Mouse (Mus musculus) heart, embryonic 11.5 days (tissue): Measurements from ENCODE around the gene Syce2. TPM values are rescaled to one million over a fixed set of nuclear protein-coding genes. Genes with fewer than 3 reads are reported as not detected.

Experiments
- ATAC-seq: fragments of 200-750 bp; cut with Nextera tagmentation; replicated peaks from 2 replicates; pipeline ENCODE4 v1.8.0; 2017; ENCODE audit warnings: moderate library complexity; ENCODE audit not compliant: insufficient number of reproducible peaks, low FRiP score, low TSS enrichment
- H3K27ac ChIP-seq: fragments of 300-500 bp; sonication (generic); 2 replicates; pipeline ENCODE4 v1.5.1; 2014; ENCODE audit warnings: mild to moderate bottlenecking, low read depth, low read length
- H3K27me3 ChIP-seq: fragments of 300-500 bp; sonication (generic); 2 replicates; pipeline ENCODE4 v1.6.1; 2014; ENCODE audit warnings: mild to moderate bottlenecking, low read length, mixed read lengths; ENCODE audit not compliant: control insufficient read depth, insufficient read depth
- H3K36me3 ChIP-seq: fragments of 300-500 bp; sonication (generic); 2 replicates; pipeline ENCODE4 v1.6.1; 2014; ENCODE audit warnings: mild to moderate bottlenecking, low read length, moderate library complexity, mixed read lengths; ENCODE audit not compliant: control insufficient read depth, insufficient read depth
- H3K4me1 ChIP-seq: fragments of 300-500 bp; sonication (generic); 2 replicates; pipeline ENCODE4 v1.6.1; 2014; ENCODE audit warnings: low read length; ENCODE audit not compliant: control insufficient read depth, insufficient read depth
- H3K4me2 ChIP-seq: fragments of 300-500 bp; sonication (generic); 2 replicates; pipeline ENCODE4 v1.6.1; 2014; ENCODE audit warnings: mild to moderate bottlenecking, moderate library complexity
- H3K4me3 ChIP-seq: fragments of 300-500 bp; sonication (generic); 2 replicates; pipeline ENCODE4 v1.5.1; 2014; ENCODE audit warnings: low read depth, low read length
- H3K9ac ChIP-seq: fragments of 300-500 bp; sonication (generic); 2 replicates; pipeline ENCODE4 v1.6.1; 2014; ENCODE audit warnings: mild to moderate bottlenecking, low read depth, low read length, moderate library complexity
- H3K9me3 ChIP-seq: fragments of 300-500 bp; sonication (generic); replicated peaks from 2 replicates; pipeline ENCODE4 v1.6.1; 2016; ENCODE audit warnings: low read length; ENCODE audit not compliant: control insufficient read depth
- WGBS: fragments of 180-500 bp; shearing (Covaris S2); extraction: QIAGEN DNeasy Blood & Tissue Kit; methylation state at CpG from one replicate; pipeline ENCODE4 v1.1.7; 2014; ENCODE audit not compliant: insufficient replicate concordance; 5-methylcytosine and 5-hydroxymethylcytosine counted together
- polyA plus RNA-seq: library from polyadenylated mRNA; unstranded; fragments of >200 nt; fragmentation: Nextera tagmentation; extraction: Ambion mirVana; gene quantifications from 2 replicates; pipeline ENCODE4 v1.2.1, GENCODE M21; 2014

The Syce2 gene
- polyA plus RNA-seq, 1 experiment from 2014 or later = 49.6 TPM

- Histone ChIP-seq H3K4me2 (peak overlapping the region; percentile 61), H3K36me3 (peaks cover 32% of the 10 kb centered on the region), H3K4me3 (peak overlapping the region; percentile 92), H3K27me3 (no peaks in the 10 kb centered on the region), H3K4me1 (peaks cover 12% of the 10 kb centered on the region), H3K9me3 (no peaks in the 10 kb centered on the region), H3K27ac (peak overlapping the region; percentile 96), H3K9ac (peak overlapping the region; percentile 99)
- no peak for ATAC-seq
- 58% methylated on average over 10 of the region's 10 CpGs for WGBS
Observed at GRCm38 (mm10) chr8:84832759-84833742, 38.9 kb upstream of the Syce2 start.

DNA sequence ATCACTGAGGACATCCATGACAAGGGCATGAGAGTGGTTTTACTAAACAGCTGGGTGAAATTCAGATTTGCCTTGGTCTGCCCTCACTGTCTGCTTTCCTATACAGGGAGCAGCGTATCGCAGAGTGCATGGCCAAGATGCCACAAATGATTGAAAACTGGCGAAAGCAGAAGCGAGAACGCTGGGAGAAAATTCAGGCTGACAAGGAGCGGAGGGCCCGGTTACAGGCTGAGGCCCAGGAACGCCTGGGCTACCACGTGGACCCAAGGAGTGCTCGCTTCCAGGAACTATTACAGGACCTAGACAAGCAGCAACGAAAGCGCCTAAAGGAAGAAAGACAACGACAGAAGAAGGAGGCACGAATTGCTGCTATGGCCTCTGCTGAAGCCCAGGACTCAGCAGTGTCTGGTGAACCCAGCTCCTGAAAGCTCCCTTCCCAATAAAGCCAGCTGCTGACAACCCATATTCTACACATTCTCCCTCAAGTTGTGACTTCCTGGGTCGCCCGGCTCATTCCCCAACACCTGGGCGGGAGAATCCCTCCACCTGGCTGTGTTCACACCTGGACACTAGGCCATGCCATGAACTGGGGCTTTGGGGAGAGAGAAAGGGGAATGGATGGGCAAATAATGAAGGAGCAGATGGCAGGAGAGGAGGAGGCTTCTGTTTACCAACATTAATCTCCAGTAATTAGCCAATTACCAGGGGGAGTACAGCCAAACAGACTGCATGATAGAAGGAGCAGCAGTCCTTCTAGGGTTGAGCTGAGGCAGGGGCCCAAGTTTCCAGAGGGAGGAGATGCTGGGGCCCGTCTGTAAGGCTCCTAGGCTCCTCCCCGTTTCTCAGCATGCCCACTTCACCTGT lies 37.7 kb upstream of the Syce2 start:
- no peak overlapping the region for H3K4me2 ChIP-seq
- no peak overlapping the region for H3K4me3 ChIP-seq
- H3K9ac ChIP-seq = no peak overlapping the region
- H3K4me1 ChIP-seq = peaks cover 13% of the 10 kb centered on the region
- 87% methylated on average over 19 of the region's 19 CpGs for WGBS
- H3K27me3 ChIP-seq = no peaks in the 10 kb centered on the region
- no peak for ATAC-seq
- H3K9me3 ChIP-seq = no peaks in the 10 kb centered on the region
- peaks cover 38% of the 10 kb centered on the region for H3K36me3 ChIP-seq
- no peak overlapping the region for H3K27ac ChIP-seq

GRCm38 (mm10) chr8:84834866-84835855 lies 36.8 kb upstream of the Syce2 start:
- Histone ChIP-seq H3K4me1 (peaks cover 19% of the 10 kb centered on the region), H3K4me3 (no peak overlapping the region), H3K9ac (no peak overlapping the region), H3K27me3 (no peaks in the 10 kb centered on the region), H3K9me3 (no peaks in the 10 kb centered on the region), H3K4me2 (no peak overlapping the region), H3K27ac (no peak overlapping the region), H3K36me3 (peaks cover 38% of the 10 kb centered on the region)
- no peak for ATAC-seq
- 75% methylated on average over 10 of the region's 10 CpGs for WGBS

DNA sequence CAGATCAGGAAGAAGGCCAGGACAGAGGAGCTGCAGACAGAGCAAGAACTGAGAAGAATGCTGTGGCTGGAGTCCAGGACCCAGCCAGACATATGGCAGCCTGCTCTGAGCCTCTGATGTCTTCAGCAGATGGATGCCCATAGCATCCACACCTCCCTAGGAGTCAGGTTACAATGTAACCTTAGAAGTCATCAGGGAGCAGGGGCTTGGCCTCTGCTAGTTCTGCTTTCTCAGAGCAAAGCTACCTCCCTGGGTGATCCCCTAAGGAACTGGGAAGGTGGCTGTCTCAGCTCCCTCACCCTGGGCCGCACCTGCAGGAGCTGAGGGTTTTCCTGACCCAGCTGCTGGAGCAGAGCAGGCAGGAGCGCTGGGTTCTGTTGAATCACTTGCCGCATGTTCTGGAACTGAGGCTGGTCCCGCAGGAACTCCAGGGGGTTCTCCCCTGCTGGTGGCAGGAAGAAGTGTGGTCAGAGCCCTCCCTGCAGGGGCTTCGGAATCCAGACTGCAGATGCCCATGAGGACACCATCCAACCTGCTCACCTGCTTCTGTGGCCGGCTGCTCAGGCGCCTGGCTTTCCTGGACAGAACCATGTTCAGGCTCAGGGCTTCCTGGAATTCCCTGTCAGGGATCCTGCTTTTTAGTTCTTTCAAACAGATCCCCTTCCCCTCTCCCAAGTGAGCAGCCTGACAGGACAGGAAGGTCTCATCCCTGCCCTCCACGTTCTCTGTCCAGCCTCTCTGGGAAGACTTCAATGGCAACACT lies 34.6 kb upstream of the Syce2 start:
- no peak overlapping the region for H3K9ac ChIP-seq
- H3K9me3 ChIP-seq = no peaks in the 10 kb centered on the region
- H3K27me3 ChIP-seq = no peaks in the 10 kb centered on the region
- H3K4me1 ChIP-seq = peaks cover 19% of the 10 kb centered on the region
- no peak overlapping the region for H3K27ac ChIP-seq
- no peak for ATAC-seq
- H3K36me3 ChIP-seq = peaks cover 46% of the 10 kb centered on the region
- peak overlapping the region; percentile 44 for H3K4me2 ChIP-seq
- no peak overlapping the region for H3K4me3 ChIP-seq
- WGBS = 62% methylated on average over 8 of the region's 8 CpGs

DNA sequence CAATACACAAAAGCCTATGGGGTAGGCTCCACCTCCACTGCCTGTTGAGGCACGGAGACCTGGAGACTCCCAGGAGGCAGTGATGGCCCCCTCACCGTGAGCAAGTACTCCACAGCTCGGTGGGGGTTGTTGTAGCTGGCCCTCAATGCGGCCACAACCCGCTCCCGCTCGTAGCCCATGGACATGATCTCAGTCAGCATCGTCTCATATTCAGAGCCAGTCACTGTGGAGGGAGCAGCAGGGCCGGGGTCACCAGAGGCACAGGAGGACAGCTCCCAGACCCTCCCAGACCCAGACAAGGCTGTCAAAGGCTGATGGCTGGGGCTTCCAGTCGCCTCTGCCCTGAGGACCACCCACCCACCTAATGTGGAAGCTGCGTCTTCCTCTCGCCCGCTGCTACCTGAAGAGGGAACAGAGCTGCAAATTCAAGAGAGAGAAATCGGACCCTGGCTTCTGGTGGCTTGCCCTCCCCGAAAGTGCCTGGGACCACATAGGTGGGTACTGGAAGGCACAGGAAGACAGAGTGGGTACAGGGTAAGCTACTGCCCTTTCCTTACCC lies 33.9 kb upstream of the Syce2 start:
- Histone ChIP-seq H3K36me3 (peaks cover 52% of the 10 kb centered on the region), H3K27ac (peak overlapping the region; percentile 35; the same call in 1 of the 2 replicates), H3K4me1 (peaks cover 22% of the 10 kb centered on the region), H3K4me3 (0 out of 2 replicates have a peak overlapping the region, but pooled peaks have one; percentile 2), H3K4me2 (peak overlapping the region; percentile 44), H3K27me3 (no peaks in the 10 kb centered on the region), H3K9me3 (no peaks in the 10 kb centered on the region), H3K9ac (peak overlapping the region; percentile 35; the same call in 1 of the 2 replicates)
- ATAC-seq = 0 out of 2 replicates have a peak, but pooled peaks have one; percentile 4
- 85% methylated on average over 15 of the region's 15 CpGs for WGBS

- peak overlapping the region; percentile 44 for H3K4me2 ChIP-seq
- peak overlapping the region; percentile 35; the same call in 1 of the 2 replicates for H3K9ac ChIP-seq
- peaks cover 18% of the 10 kb centered on the region for H3K4me1 ChIP-seq
- H3K9me3 ChIP-seq = no peaks in the 10 kb centered on the region
- peak overlapping the region; percentile 35; the same call in 1 of the 2 replicates for H3K27ac ChIP-seq
- H3K27me3 ChIP-seq = no peaks in the 10 kb centered on the region
- H3K36me3 ChIP-seq = peaks cover 56% of the 10 kb centered on the region
- ATAC-seq = peak; percentile 52
- WGBS = 68% methylated on average over 5 of the region's 5 CpGs
- no peak overlapping the region for H3K4me3 ChIP-seq
Observed at GRCm38 (mm10) chr8:84838513-84838912, 33.4 kb upstream of the Syce2 start.

DNA sequence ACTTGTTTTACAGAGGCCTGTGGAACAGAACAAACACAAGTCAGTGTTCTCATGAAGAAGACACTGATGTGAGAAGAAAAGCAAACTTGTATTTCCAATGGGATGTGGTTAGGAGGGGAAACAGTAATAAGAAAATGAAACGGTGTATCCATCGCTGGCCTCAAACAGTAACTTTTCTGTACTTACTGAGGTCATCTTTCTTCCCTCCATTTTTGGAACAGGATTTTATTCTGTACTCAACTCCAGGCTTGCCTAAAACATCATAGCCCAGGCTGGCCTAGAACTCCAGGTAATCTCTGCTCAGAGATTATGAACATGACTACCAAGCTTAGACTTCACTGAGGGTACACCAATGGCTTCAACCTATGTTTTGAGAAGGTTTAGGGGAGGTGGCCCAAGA lies 32.5 kb upstream of the Syce2 start:
- Histone ChIP-seq H3K9ac (peak overlapping the region; percentile 94; the same call in 1 of the 2 replicates), H3K4me1 (peaks cover 19% of the 10 kb centered on the region), H3K4me2 (peak overlapping the region; percentile 73), H3K9me3 (no peaks in the 10 kb centered on the region), H3K27me3 (no peaks in the 10 kb centered on the region), H3K36me3 (peaks cover 53% of the 10 kb centered on the region), H3K4me3 (peak overlapping the region; percentile 80), H3K27ac (peak overlapping the region; percentile 95)
- WGBS = 91% methylated on average over 2 of the region's 2 CpGs
- no peak for ATAC-seq
